Mouse (Mus musculus): ENCODE results near the gene Smim11.

DNA sequence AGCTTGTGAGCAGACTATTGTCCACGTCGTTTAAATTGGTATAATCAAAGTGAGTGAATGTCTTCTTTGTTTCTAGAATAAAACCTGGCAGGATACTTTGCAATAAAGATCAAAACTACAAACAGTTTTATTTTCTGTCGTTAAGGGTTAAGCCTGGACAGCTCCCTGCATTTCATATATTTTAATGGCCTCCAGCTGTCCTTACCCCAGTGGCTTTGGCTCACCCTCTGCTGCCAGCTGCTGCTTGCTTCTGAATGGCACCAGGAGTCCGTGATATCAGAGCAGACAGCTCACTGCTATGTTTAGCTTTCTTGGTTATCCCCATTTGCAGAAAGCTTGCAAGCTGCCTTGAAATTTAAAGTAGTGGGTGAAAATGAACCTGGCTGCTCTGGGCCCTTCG lies 903 bp downstream of the Smim11 start:
- TF ChIP-seq EP300 (IDR thresholded peaks at IDR 0.05; ENCODE audit: low read depth) (no peak), CTCF (IDR thresholded peaks at IDR 0.05; ENCODE audit: low read depth) (0 out of 2 replicates have a peak, but pooled peaks have one; percentile 8)

Data from heart, postnatal 0 days (tissue).